Mouse (Mus musculus) retina, postnatal 1 day (tissue): ENCODE results near the gene Tmem217.
"Not testable (repeated sequence)": the region's sequence is repeated elsewhere in the genome, so short reads cannot be mapped to it uniquely, and the experiment has no call there.

Source experiments
- DNase-seq: peaks from one replicate; pipeline ENCODE4 v3.0.0-alpha.2; 2012

Gene Tmem217

GRCm38 (mm10) chr17:29548994-29549393, 3.2 kb downstream of the Tmem217 start:
- DNase-seq, result peak; percentile 8

- DNase-seq, result no peak
These were observed 3.7 kb downstream of the Tmem217 start for GRCm38 (mm10) chr17:29548494-29548893.

GRCm38 (mm10) chr17:29545241-29545640, 6.9 kb downstream of the Tmem217 start:
- no peak for DNase-seq

- DNase-seq, result no peak
These were observed 8.1 kb downstream of the Tmem217 start for GRCm38 (mm10) chr17:29544064-29544463.

- DNase-seq, result no peak
These were observed 9.1 kb downstream of the Tmem217 start for GRCm38 (mm10) chr17:29542831-29543690.

GRCm38 (mm10) chr17:29541419-29541818, 10.8 kb downstream of the Tmem217 start:
- DNase-seq, result peak; percentile 10

GRCm38 (mm10) chr17:29540426-29540825, 11.8 kb downstream of the Tmem217 start:
- DNase-seq, result no peak

GRCm38 (mm10) chr17:29533866-29534265, 18.3 kb downstream of the Tmem217 start:
- no peak for DNase-seq

- DNase-seq, result peak; percentile 45
These were observed 20.3 kb downstream of the Tmem217 start for GRCm38 (mm10) chr17:29531757-29532384.

- DNase-seq, result peak; percentile 23
These were observed 20.9 kb downstream of the Tmem217 start for GRCm38 (mm10) chr17:29531278-29531677.

- DNase-seq, result no peak
These were observed 21.7 kb downstream of the Tmem217 start for GRCm38 (mm10) chr17:29530508-29530907.

GRCm38 (mm10) chr17:29528568-29529187, 23.5 kb downstream of the Tmem217 start:
- no peak for DNase-seq

GRCm38 (mm10) chr17:29525613-29526012, 26.6 kb downstream of the Tmem217 start:
- no peak for DNase-seq

GRCm38 (mm10) chr17:29519731-29520130, 32.5 kb downstream of the Tmem217 start:
- DNase-seq, result no peak

GRCm38 (mm10) chr17:29518665-29519064, 33.5 kb downstream of the Tmem217 start:
- DNase-seq, result not testable (repeated sequence)

GRCm38 (mm10) chr17:29514435-29514834, 37.8 kb downstream of the Tmem217 start:
- peak; percentile 87 for DNase-seq

- DNase-seq, result peak; percentile 77
These were observed 39.0 kb downstream of the Tmem217 start for GRCm38 (mm10) chr17:29513044-29513730.

- DNase-seq, result no peak
These were observed 41.5 kb downstream of the Tmem217 start for GRCm38 (mm10) chr17:29510691-29511090.

GRCm38 (mm10) chr17:29508927-29509608, 43.1 kb downstream of the Tmem217 start:
- DNase-seq, result no peak

- DNase-seq, result no peak
These were observed 48.5 kb downstream of the Tmem217 start for GRCm38 (mm10) chr17:29503700-29504099.

GRCm38 (mm10) chr17:29502669-29503665, 49.2 kb downstream of the Tmem217 start:
- DNase-seq, result no peak
